Mouse (Mus musculus) thymus, postnatal 36 days (tissue): ENCODE measurements around the gene Mrc1.

Source experiments
- DNase-seq, 2 experiments: peaks; one replicate each; pipeline ENCODE4 v3.0.0; 2022; ENCODE audit warnings: mixed read lengths in 2 of 2

The Mrc1 gene

GRCm38 (mm10) chr2:14244668-14245067 is 15.5 kb downstream of the Mrc1 start:
- no peak for DNase-seq

- peak; percentile 9 to 25 for DNase-seq
Observed at GRCm38 (mm10) chr2:14249839-14250564, 20.8 kb downstream of the Mrc1 start.

GRCm38 (mm10) chr2:14251938-14252337 is 22.7 kb downstream of the Mrc1 start:
- no peak for DNase-seq

GRCm38 (mm10) chr2:14258345-14258850 is 29.2 kb downstream of the Mrc1 start:
- DNase-seq: no peak

- no peak for DNase-seq
Observed at GRCm38 (mm10) chr2:14262090-14262489, 32.9 kb downstream of the Mrc1 start.

GRCm38 (mm10) chr2:14269160-14269559 is 40.0 kb downstream of the Mrc1 start:
- no peak for DNase-seq

GRCm38 (mm10) chr2:14272088-14272487 is 42.9 kb downstream of the Mrc1 start:
- no peak for DNase-seq

GRCm38 (mm10) chr2:14275796-14276195 is 46.6 kb downstream of the Mrc1 start:
- no peak for DNase-seq

- DNase-seq: no peak
Observed at GRCm38 (mm10) chr2:14279256-14279655, 50.1 kb downstream of the Mrc1 start.

- DNase-seq: no peak
Observed at GRCm38 (mm10) chr2:14279795-14280194, 50.6 kb downstream of the Mrc1 start.

- DNase-seq: peak; percentile 79 to 86
Observed at GRCm38 (mm10) chr2:14295334-14295733, 66.1 kb downstream of the Mrc1 start.

- DNase-seq: no peak
Observed at GRCm38 (mm10) chr2:14312505-14313380, 83.6 kb downstream of the Mrc1 start.

- no peak for DNase-seq
Observed at GRCm38 (mm10) chr2:14315113-14315512, 85.9 kb downstream of the Mrc1 start.

- DNase-seq: no peak
Observed at GRCm38 (mm10) chr2:14341652-14342308, 112.6 kb downstream of the Mrc1 start.

- DNase-seq: no peak
Observed at GRCm38 (mm10) chr2:14342309-14342839, 113.2 kb downstream of the Mrc1 start.
